Mouse (Mus musculus) frontal cortex, postnatal 10 days (tissue): ENCODE measurements around the gene Ctsd.
"Not testable (repeated sequence)": the region's sequence is repeated elsewhere in the genome, so short reads cannot be mapped to it uniquely, and the experiment has no call there.

Experiments
- DNase-seq, 2 experiments: peaks; one replicate each; pipeline ENCODE4 v3.0.0; 2022; ENCODE audit warnings: low spot score in 2 of 2, mixed read lengths in 1 of 2

Ctsd gene

DNA sequence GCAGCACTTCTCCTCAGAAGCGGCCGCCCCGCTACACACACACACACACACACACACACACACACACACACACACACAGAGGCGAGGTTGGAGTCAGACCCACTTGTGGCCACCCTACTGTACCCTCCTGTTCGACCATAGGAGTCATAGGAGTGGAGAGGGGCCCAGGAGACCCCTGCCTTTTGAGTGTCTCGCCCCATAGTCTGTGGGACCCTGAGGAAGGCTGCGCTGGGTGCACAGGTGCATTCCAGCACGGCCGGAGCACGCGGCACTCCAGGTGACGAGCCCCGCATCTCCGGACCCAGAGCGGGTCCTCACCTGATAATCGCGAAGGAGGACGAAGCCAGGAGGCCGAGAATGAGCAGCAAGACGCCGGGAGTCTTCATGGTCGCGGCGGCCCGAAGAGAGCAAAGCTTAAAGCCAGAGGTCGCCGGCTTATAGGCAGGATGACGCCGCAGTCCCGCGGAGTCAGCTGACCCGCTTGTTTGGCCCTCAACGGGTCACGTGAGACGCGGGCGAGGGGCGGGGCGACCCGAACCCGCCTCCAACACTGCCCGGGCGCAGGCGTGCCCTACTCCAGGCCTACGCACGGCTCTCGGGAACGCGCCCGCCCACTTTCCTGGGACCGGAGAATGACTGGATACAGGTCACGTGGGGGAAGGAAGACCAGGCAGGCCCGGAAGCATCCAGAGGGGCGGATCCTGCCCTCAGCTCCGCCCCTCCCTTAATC lies at the start of gene Ctsd:
TSS of gene Ctsd (minus strand) at position 620 of the 730 bp plus-strand sequence.
- DNase-seq: peak; percentile 96 to 97

DNA sequence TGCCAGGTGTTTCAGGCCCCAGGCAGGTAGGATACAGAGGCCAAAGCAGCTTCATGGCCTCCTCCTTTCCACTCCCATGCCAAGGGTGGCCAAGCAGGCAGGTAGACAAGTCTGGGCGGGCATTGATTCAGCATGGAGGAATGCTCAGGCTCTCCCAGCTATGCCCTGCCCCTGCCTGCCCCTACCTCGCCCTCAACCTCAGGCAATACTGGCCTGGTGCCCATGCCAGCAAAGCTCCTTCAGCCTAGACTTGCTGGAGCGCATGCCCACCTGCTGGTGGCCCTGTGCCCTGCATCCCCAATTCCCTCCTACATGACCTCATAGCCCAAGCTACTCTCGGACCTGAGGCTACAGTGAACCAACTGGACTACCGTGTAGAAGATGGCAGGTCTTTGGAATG lies 49.5 kb upstream of the Ctsd start:
- no peak for DNase-seq

DNA sequence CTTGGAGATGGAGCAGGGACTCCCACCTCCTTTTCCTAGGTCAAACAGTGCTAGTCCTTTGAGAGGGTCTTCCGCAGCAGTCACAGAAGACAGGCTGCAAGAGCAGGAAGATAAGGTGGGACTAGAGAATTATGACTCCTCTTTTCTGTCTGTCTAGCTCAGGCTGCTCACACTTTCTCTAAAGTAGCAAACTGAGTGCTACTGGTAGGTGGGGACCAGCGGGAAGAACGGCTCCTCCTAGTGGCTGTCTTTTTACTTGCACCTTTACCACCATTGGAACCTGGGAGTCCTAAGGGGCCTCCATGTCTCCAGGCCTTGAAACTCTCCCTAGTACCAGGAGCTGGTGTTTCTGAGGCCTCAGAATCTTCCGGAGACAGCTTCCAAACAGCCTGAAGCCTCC lies 47.7 kb upstream of the Ctsd start:
- DNase-seq: peak in 1 of 2 experiments; percentile 54

DNA sequence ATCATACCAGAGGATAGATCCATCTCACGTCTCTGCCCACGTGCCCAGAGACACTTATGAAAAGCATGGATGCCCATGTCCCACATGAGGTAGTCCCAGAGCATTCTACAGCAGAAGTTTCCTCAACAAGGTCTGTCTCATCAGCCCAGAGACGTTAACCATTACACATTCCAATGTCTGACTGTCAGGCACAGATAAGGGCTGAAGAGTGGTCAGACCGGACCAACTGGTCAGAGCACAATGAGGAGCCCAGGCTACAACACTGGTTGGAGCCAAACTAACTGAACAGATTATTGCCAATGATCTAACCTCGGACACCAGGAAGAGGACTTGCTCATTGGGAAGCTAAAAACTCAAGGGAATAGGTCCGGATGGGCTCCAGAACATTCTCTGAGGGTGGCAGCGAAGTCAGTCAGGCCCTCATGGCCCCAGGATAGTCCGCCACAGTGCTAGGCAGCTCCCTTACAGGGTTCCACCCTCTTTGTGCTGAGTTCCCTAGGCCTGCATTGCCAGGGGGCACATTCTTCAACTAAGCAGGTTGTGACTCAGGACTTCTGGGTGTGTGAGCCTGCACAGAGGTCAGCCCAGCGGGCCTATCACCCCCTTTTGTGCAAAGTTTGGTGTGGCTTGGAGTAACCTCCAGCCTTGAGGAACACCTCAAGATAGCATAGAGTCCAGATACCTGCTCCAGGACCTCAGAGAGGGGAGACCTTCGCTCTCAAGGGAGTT lies 46.5 kb upstream of the Ctsd start, which contains the start of gene Syt8:
TSS of gene Syt8 (plus strand) at position 714 of the 729 bp plus-strand sequence.
- no peak for DNase-seq

DNA sequence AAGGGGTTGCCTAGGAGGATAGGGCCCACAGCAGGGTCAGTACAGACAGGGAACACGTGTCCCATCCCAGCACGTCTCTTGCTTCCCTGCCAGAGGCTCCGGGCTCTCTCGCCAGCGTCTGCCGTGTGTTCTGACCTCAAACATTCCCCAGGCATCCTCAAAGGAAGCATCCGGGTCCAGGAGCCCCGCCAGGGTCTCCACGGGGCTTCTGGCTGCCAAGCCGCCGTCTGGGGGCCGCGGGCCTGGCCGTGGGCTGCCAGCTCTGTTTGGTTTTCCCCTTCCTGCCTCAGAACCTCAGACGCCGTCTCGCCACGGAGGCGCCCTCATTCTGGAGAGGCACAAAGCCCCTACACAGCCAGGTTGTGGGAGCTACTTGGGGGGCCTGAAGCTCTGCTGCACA lies 45.8 kb upstream of the Ctsd start:
- no peak for DNase-seq

DNA sequence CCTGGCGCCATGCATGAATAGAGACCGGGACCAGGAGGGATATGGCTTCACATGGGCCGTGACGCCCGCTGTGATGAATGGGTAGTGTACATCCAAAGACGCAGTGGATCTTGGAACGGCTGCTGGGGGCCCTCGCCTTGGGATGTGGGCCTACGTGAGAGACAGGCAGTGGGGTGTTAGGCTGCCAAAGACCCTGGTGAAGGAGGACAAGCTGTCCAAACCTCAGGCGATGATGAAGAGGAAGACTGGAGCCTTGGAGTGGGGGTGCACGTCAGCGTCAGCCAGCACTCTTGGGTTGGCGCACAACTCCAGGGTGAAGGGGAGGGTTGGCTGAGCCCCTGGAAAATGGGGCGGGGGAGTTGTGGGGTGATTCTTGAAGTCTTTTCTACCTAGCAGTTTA lies 43.3 kb upstream of the Ctsd start:
- DNase-seq: no peak

DNA sequence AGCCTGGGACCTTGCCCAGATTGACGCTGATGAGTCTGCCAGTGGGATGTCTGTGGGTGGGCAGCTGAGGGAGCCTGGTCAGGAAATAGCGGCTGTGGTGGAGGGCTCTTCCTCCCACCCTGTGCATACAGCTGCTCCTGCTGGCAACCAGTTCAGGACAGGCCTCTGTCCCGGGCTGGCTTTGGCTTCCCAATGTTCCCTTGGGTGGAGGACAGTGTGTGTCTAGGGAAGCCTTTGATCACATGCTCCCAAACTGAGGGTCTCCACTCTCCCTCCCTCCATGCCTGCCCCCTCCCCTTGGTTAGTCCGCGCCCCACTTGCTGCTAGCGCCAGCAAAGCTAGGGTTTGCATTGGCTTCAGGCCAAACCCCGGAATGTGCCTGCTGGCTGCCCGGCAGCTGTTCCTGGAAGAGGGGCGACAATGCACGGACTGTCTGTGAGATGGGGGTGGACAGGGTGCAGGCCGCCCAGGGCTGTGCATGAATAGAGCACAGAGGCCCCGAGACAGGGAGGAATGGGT lies 42.4 kb upstream of the Ctsd start:
- peak in 1 of 2 experiments; percentile 64 for DNase-seq

DNA sequence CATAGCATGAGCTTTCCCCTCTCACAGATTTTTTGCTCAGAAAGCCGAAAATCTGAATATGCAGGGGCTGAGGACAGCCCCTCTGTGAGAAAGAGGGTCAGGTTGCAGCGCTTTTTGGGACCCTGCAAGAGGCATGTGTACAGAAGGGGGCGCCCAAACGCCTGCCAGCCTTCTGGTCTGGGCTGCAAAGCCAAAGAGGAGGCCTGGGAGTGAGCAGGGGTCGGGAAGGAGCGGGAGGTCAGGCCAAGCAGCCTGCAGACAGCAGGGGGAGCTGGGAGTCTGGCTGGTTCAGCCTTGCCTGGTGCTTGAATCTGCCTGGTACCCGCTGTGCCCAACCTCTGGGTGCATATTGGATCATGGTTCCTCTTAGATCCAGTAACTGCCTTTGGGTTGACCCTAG lies 40.4 kb upstream of the Ctsd start:
- DNase-seq: no peak

DNA sequence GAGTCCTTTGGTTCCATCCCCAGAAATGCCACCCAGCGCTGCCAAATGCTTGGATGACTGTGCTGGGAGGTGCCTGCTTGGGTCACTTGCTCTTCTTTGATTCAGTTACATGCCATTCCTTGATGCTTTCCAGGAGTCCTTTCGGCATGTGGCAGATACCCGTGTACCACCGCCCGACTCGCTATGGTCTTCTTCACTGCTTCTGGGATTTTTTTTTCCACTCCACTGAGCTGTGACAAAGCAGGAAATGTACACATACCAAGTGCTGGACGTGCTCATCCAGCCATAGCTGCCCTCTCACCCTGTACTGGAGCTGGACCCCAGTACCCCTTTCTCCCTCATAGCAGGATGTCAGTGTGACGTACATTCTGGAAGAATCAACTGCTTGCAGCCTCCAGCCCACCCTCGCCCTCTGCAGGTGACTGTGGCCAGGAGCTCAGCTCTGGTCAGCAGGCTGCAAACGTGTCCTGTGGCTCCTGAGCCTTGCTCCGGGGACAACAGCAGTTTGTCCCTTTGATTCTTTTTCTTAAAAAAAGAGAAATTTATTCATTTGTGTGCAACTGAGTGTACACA lies 37.9 kb upstream of the Ctsd start:
- DNase-seq: no peak

DNA sequence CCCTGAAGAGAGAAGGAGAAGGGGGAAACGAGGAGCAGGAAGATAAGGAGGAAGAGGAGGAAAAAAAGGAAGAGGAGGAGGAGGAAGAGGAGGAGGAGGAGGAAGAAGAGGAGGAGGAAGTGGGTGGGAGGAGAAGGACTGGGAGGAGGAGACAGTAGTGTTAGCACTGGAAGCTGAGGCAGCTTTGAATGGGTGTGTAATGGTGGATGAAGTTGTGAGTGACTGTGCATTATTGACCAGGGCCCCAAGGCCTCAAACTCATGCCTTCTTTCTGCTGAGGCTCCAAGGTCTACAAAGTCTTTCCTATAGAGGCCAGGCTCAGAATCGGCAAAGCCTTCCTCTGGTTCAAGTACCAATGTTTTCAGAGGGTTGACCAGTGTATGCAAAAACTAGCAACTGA lies 34.0 kb upstream of the Ctsd start:
- DNase-seq: no peak

DNA sequence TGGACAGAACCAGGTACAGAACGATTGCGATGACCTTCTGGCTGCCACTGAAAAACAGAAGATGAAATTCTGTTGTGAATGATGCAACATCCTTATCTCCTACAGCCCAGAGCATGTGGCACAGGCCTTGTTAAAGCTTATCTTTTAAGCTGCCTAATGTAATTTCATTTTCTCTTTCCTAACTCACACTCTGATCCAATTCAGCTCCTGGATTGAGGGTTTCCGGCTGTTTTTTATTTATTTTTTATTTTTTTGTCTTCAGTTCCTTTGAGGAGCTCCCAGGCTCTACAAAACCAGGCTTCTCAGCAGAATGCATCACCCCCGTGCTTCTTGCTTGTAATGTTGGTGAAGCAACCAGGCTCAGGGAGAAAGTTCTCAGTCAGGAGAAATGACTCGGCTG lies 32.0 kb upstream of the Ctsd start:
- DNase-seq: no peak

DNA sequence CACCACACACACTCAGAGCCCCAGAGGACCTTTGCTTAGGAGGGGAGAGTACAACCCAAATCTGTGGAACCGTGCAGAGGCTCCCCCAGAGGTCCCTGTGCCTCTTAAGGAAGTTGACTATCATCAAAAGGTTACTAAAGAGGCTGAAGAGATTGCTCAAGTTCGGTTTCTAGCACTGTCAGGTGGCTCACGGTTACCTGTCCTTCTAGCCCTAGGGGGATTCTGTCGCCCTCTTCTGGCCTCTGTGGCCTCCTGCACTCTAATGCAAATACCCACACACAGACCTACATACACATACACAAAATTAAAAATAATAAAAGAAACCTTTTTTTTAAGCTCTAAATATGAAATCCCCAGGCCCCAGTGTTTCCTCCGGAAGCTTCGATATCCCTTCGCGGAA lies 30.8 kb upstream of the Ctsd start:
- DNase-seq: no peak

DNA sequence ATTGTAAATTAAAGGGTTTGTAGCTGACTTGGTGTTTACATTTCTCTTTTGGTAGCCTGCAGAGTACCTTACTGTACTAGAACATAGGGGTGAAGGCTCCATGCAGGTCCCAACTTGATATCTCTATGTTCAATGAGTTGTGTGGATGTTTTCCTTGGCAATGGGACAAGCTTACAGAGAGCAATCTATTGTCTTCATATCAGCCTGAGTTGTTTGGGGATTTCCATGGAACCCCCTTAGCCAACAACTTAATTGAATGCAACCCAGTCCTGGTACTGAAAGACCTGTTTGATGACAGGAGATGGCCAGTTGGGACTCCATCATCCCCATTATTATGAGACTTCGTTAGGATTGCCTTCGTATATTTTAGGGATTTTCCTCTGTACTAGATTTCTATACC lies 30.2 kb upstream of the Ctsd start:
- DNase-seq: no peak

DNA sequence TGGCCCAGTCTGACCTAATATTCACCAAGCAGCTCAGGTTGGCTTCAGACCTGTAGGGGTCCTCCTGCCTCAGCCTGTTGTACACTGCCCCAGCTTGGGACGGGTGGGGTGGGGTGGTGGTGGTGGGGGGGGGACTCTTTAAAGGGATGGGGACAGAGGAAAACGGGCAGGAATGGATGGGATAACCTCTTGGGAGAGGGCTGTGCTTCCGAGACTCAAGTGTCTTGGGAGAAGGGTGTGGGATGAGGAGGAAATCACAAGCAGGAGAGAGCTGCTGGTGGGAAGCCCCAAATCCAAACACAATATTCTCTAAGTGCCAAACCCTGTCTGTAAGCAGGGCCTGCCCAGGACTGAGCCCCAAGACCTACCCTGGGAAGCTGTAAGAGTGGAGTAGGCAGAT lies 28.4 kb upstream of the Ctsd start:
- DNase-seq: no peak

DNA sequence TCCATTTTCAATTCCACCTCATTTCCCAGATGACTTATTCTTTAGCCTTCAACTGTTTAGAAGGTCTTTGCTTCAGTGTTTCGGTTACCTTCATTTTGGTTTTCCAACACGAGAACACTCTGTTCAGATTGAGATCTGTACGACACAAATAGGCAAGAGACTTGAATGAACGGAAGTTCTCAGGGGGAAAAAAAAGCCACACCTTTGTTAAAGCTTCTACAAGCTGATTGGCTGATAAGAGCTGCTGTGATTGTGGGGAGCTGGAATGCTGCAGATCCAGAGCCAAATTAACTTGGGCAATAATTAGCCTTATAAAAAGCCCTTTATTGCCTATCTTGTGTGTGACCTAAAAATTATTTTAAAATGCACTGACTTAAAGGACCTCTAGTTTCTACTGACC lies 27.5 kb upstream of the Ctsd start:
- DNase-seq: no peak

DNA sequence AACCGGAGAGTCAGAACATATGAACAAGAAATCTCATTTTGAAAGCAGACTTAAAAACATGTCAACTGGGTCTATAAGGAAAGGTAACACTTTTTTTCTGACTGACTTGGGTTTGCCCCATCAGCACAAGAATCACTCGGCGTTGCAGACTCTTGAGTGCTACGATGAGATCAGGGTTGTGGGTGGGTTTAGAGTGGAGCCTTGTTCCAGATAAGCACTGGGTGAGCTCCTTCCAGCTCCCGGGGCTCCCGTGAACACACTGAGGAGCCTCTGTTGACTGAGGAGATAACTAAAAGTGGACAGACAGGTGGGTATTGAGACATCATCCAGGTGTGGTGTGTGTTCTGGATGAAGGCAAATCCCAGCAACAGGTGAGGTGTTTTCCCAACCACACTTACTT lies 25.4 kb upstream of the Ctsd start:
- DNase-seq: no peak

DNA sequence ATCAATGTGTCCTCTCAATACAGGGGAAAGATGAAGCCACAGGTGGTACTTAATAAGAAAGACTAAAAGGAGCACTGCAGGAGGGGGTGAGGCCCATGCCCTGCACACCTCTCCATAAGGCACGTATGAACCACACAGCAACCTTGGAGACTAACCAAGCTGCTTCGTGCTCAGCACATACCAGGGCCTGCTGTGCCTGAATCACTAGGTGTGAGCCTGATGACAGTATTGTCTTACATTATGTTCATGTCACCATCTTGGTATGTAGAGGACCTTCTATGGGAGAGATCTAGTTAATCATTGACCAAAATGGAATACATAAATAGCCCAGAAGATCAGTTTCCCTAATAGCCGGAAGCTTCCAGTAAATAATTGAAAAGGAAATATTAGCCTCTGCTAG lies 21.8 kb upstream of the Ctsd start:
- DNase-seq: no peak

DNA sequence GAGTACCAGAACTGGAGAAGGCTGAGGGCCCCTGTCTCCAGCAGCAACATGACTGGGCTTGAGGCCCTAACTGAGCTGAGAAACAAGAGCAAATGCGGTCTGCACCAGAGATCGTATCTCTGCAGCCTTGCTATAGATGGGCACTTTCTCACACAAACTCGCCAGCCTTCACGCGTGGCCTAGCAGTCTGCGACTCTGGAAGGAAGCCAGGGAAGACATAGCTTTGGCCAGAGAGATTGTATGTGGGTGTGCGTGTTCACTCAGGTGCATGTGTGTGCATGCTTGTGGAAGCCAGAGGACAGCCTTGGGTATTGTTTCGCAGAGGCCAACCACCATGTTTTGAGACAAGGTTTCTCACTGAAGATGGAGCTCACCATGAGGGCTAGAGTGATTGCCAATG lies 20.8 kb upstream of the Ctsd start:
- no peak for DNase-seq

DNA sequence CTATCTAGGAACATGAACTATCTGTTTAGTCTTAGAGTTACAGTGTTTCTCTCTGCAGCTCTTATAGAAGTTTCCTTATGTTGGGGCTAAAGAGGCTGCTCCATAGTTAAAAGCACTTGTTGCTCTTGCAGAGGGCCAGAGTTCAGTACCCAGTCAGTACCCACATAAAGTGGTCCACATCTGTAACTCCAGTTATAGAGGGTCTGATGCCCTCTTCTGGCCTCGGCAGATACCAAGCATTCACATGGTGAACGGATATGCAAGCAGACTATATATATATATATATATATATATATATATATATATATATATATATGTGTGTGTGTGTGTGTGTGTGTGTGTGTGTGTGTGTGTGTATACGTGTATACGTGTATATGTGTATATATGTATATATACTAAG lies 20.1 kb upstream of the Ctsd start:
- DNase-seq: no peak

DNA sequence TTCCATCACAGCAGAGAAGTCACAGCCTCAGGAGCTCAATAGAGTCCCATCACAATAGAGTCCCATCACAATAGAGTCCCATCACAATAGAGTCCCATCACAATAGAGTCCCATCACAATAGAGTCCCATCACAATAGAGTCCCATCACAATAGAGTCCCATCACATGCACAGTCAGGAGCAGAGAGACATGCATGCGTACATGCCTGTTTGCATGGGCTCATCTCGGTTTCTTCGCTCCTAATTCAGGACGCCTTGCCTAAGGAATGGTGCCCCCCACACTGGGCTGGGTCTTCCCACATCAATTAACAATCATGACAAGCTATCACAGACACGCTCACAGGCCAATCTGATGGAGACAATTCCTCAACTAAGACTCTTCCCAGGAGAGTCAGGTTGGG lies 17.3 kb upstream of the Ctsd start:
- DNase-seq: not testable (repeated sequence)

DNA sequence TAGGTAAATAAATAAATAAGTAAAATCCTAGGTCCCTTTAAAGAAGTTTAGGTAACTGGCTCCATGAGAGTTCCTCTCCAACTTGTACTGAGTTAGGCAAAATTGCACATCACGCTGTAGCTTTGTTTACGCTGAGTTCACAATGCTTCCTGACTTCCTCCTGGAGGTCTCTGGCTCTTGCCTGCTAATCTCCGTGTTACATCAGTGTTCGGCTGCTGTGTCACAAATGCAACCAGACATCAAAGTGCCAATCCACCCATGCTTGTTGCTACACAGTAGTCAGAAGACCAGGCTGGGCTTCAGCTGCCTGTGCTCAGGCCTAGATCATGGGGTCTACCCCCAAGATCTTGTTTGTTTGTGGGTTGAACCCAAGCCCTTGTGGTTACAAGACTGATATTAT lies 15.8 kb upstream of the Ctsd start:
- DNase-seq: no peak

DNA sequence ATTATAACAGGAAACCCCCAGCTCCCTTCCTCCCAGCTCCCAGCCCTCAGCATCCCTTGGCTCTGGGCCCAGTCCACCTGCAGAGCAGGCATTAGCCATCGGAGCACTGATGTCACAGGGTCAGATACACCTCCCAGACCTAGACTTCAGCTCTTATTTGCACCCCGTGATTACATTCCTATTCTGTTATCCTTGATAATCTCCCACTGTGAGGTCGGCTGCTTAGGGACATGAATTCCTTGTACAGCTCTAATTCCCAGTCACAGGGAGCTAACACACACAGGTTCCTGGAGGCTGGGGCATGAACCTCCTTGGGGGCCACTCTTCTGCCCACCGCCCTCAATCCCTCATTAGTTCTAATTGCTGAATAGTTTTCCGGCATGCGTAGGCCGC lies 12.9 kb upstream of the Ctsd start:
- DNase-seq: no peak
